ENCODE assay signal across 22 mouse cellular contexts in genomic region chr11:103887724-103888410, GRCm38 (mm10).
"Had no signal": no experiment of that assay in that cellular context is flagged by ENCODE, and none has a peak within 500 bp of the region (broad histone marks: within the 10 kb centered on the region; RNA-seq: fewer than 3 reads in every experiment).

No protein-coding gene starts in this region.

- DNase-seq: liver, postnatal 0 days; lung, adult 2 months; lung, postnatal 14 days; lung, postnatal 36 days; retina, postnatal 1 day; right cerebral cortex, adult 18-20 months; right cerebral cortex, postnatal 25 days; right cerebral cortex, postnatal 4 days; spleen, adult 18-20 months; thymus, adult 2 months; thymus, postnatal 25 days; thymus, postnatal 4 days had no signal

- ATAC-seq: liver, postnatal 0 days; lung, postnatal 0 days; midbrain, embryonic 15.5 days had no signal

- H3K4me3 ChIP-seq: liver, embryonic 15.5 days; lung, embryonic 15.5 days; megakaryocyte, embryonic 14.5 days; midbrain, embryonic 12.5 days; midbrain, embryonic 15.5 days; myocyte; neural tube, embryonic 13.5 days; neural tube, embryonic 15.5 days had no signal

- H3K27ac ChIP-seq: liver, embryonic 15.5 days; lung, embryonic 15.5 days; macrophage; midbrain, embryonic 12.5 days; midbrain, embryonic 15.5 days; neural tube, embryonic 13.5 days; neural tube, embryonic 15.5 days had no signal
